In genomic region chr1:118759141-118759932, GRCm38 (mm10) we compare ENCODE assay signal across 8 mouse cellular contexts.
DNase-seq lines count a peak whose midpoint lies in the region; TF ChIP-seq lines count a peak whose summit lies in the region.

No protein-coding gene starts in this region.

- peak; percentile 97 for TF ChIP-seq RAD21 in CH12.LX (IDR thresholded peaks at IDR 0.05; ENCODE audit: low read depth, low read length)

- 25% methylated on average over 7 of the region's 7 CpGs for WGBS in large intestine, adult 2 months

- intact Hi-C loops in heart, postnatal 14 days (cut with DNase I) = loop anchor here (5.0 to 10.0 kb wide), 2 partner anchors 135 to 197 kb away; partner anchors contain the start of gene Tfcp2l1

- H3K9me3 ChIP-seq in CH12.LX (replicated peaks; ENCODE audit: low read length) = no peaks in the 10 kb centered on the region

- H3K9ac ChIP-seq in CH12.LX (ENCODE audit: insufficient read depth, low read depth) = no peak overlapping the region

- H3K27ac ChIP-seq in CH12.LX (ENCODE audit: insufficient read depth, low read depth) = no peak overlapping the region

- TF ChIP-seq POLR2A in CH12.LX (IDR thresholded peaks at IDR 0.05; ENCODE audit: low read depth, low read length) = no peak

- dilution Hi-C loops in CH12.LX (cut with MboI; ENCODE audit: extremely low pct_ligation_motif_present, extremely low pct_unique_long_range_greater_than_20kb, low sequenced_read_pairs) = no loop called here

- H3K36me3 ChIP-seq in CH12.LX (replicated peaks in 1 of 2; ENCODE audit: control insufficient read depth in 1 of 2, insufficient read depth in 1 of 2, low read length in 1 of 2) = no peaks in the 10 kb centered on the region

- H3K27me3 ChIP-seq in CH12.LX (replicated peaks) = no peaks in the 10 kb centered on the region

- peak; percentile 81 for DNase-seq in CH12.LX (ENCODE audit: extremely low read depth)
- DNase-seq in brain, adult 2 months (ENCODE audit: low read depth, low spot score) = peak; percentile 89
- DNase-seq in fibroblast of lung, adult 2 months (ENCODE audit: low read depth) = peak; percentile 51
- DNase-seq in heart, postnatal 14 days = peak; percentile 76 to 88
- peak; percentile 46 for DNase-seq in large intestine, adult 2 months (ENCODE audit: low read depth, low spot score)
- peak; percentile 65 to 71 for DNase-seq in lung, adult 18-20 months
- DNase-seq in ovary, postnatal 36 days (ENCODE audit: low spot score) = peak; percentile 63
- DNase-seq in urinary bladder, adult 18-20 months (ENCODE audit: low spot score in 2 of 2) = peak; percentile 57 to 69

- in situ Hi-C loops in CH12.LX (cut with MboI; ENCODE audit: low pct_ligation_motif_present, low pct_unique_long_range_greater_than_20kb, low sequenced_read_pairs) = loop anchor here (10.0 to 25.0 kb wide), 2 partner anchors 195 to 422 kb away; no protein-coding TSS in a partner anchor

- no peaks in the 10 kb centered on the region for H3K79me2 ChIP-seq in CH12.LX (replicated peaks; ENCODE audit: control insufficient read depth, extremely low read depth, insufficient read depth, poor library complexity, severe bottlenecking)

- no peak overlapping the region for H3K4me3 ChIP-seq in CH12.LX (replicated peaks in 1 of 3; ENCODE audit: low read depth in 2 of 3, low read length in 2 of 3, poor library complexity in 1 of 3)

- H3K4me1 ChIP-seq in CH12.LX (ENCODE audit: control insufficient read depth in 1 of 2, insufficient read depth in 2 of 2) = peaks cover 2 to 6% of the 10 kb centered on the region in 2 experiments; a peak in 3 of 4 replicates

- H3K4me2 ChIP-seq in CH12.LX (ENCODE audit: insufficient read depth, low read depth, poor library complexity, severe bottlenecking) = peak overlapping the region; percentile 7

- peak; percentile 56 to 90 for TF ChIP-seq CTCF in CH12.LX (conservative IDR thresholded peaks at IDR 0.05 in 1 of 2, IDR thresholded peaks at IDR 0.05 in 1 of 2; ENCODE audit: low read depth in 2 of 2, low read length in 2 of 2)

- TF ChIP-seq EP300 in CH12.LX (IDR thresholded peaks at IDR 0.05; ENCODE audit: low read length) = no peak

TF ChIP-seq in CH12.LX, 34 proteins besides CTCF, POLR2A, EP300 and RAD21:
- TF ChIP-seq NRF1 (IDR thresholded peaks at IDR 0.05; ENCODE audit: low read depth, low read length) = no peak
- 0 out of 2 replicates have a peak, but pooled peaks have one; percentile 38 for TF ChIP-seq IRF4 (IDR thresholded peaks at IDR 0.05; ENCODE audit: low read depth, low read length)
- peak; percentile 80 for TF ChIP-seq SMC3 (IDR thresholded peaks at IDR 0.05; ENCODE audit: low read depth, low read length)
- TF ChIP-seq ZC3H11A (IDR thresholded peaks at IDR 0.05; ENCODE audit: low read depth, low read length) = peak; percentile 42
